Mouse (Mus musculus) left cerebral cortex, adult 11 months (tissue): ENCODE measurements at regions not wholly inside any gene's neighbourhood (a gene's known extent, or its start where the extent isn't known, plus 50 kb on each side); places are given as distances from the start of the nearest gene placed in this dataset.

Experiments used
- DNase-seq: peaks from one replicate; pipeline ENCODE4 v3.0.0; 2022; ENCODE audit warnings: low spot score

DNA sequence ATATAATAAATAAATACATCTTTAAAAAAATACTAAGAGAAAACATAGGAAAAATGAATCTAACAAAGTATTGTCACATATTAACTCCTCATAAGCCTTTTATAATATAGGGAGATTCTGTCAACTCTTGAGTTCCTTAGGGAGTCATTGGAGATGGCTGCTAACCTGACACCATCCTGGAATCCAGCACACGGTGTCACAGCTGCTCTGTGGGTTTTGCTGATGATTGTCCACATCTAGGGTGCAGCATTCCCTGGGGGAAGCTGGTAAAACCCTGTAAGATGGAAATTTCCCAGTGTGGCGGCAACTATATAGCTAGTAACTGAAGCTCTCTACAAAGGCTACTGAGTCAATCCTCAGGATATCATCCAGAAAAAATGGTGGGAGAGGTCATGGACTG is 58.9 kb upstream of the E2f3 start:
- no peak for DNase-seq

DNA sequence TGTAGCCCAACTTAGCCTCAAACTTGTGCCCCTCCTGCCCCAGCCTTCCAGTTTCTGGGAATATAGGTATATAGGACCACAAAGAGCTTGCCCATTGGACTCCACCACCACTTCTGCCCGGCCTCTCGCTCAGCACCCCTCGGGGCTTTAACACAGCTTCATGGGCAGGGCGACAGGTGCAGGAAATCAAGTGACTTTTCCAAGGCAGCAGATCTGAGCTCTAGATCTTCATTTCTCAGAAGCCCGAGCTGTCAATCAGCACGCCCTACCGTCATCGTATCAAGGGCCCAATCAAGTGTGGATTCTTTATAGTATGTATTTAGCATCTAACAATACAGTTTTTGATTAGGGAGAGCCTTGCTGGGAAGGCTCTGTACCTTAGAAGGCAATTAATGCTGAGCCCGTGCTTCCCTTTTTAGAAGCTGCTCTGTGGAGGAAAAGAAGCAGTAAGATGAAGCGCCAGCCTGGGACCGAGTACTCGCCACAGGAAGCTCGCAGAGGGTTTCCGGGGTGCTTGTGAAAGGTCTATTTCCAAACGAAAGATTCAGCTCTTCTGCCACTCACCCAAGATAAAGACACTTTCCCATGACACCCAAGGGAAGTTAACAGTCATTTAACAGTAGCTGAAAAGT is 56.9 kb upstream of the E2f3 start:
- DNase-seq = peak; percentile 2

DNA sequence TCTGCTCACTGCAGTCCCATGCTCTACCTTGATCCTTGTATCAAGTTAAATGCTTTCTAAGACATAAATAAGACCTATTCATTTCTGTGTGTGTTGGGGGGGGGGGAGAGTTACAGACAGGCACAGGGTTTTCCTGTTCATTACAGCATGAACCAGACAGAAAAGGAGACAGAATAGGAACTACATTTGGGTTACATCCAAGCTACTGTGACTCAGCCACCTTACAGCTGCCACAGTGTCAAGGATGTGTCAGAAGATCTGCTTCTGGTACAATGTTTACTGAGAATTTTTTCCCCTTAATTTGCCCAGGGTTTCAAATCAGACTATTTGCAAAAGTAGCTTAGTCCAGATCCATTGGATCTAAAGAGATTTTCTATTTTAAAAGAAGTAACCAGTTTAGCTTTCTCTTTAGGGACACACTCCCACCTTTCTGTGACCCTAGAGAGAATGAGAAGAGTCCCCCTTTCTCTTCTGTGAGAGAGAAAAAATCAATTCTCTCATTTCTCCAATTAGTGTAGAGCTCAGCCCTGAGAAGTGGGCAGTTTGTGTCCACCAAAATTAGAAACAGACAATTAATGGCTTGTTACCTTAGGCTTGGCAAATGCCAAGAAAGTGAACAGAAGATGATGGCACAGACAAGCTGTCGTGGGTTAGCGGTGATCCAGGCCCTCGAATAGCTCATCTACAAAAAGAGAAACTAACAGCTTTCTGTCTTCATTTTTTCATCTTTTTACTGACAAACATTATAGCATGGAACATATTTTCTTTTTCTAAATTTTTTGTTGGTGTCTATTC is 55.8 kb upstream of the E2f3 start:
- no peak for DNase-seq

GRCm38 (mm10) chr13:30040288-30040687 is 54.4 kb upstream of the E2f3 start:
- DNase-seq = no peak

DNA sequence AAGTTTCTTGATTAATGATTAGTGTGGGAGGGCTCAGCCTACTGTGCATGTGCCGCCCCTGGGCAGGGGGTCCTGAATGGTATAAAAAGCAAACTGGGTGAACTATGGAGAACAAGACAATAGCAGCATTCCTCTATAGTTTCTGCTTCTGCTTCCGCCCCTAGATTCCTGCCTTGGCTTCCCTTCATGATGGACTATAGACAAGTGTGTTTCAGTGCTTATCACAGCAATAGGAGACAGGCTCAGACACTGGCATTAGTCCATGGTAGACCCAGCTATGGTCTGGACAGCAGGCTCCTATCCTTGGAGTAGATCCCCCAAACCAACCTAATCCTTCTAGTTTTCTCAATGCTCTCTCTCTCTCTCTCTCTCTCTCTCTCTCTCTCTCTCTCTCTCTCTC is 53.9 kb upstream of the E2f3 start:
- no peak for DNase-seq

GRCm38 (mm10) chr13:30036561-30036960 is 50.7 kb upstream of the E2f3 start:
- DNase-seq = no peak

GRCm38 (mm10) chr13:30036071-30036470 is 50.2 kb upstream of the E2f3 start:
- no peak for DNase-seq
